Mouse (Mus musculus) heart, postnatal 14 days (tissue): ENCODE data around the gene Fam32a. TPM values are rescaled to one million over a fixed set of nuclear protein-coding genes. Genes with fewer than 3 reads are reported as not detected.

Experiments
- DNase-seq, 2 experiments: peaks; one replicate each; pipeline ENCODE4 v3.0.0; 2021 to 2022
- intact Hi-C: fragments of 180-260 bp; cut with DNase I; formaldehyde crosslinking; loops from one replicate; pipeline ENCODE4 v1.15.1; 2025
- long read RNA-seq, 2 experiments: library from polyadenylated mRNA; stranded (forward); transcript quantifications; one replicate each; pipeline ENCODE4 v2.0.0; 2021
- total RNA-seq, 2 experiments: library from RNA; stranded (reverse); gene quantifications; 2 replicates each; pipeline ENCODE4 v1.2.3; 2021

Fam32a gene
- total RNA-seq: 10 to 100 TPM; 21.4 to 24.4 TPM
- long read RNA-seq, experiment 1, transcript Fam32a-201 (4 exons, 2,564 nt): major isoform, 93 of 105 reads
- long read RNA-seq, experiment 1, partial matches to known transcripts: 7 of 105 reads
- long read RNA-seq, experiment 1, other reads (novel, unspliced or antisense): 4 of 105 reads
- long read RNA-seq, experiment 2, transcript Fam32a-201 (4 exons, 2,564 nt): major isoform, 64 of 71 reads
- long read RNA-seq, experiment 2, partial matches to known transcripts: 6 of 71 reads
- long read RNA-seq, experiment 2, other reads (novel, unspliced or antisense): 1 of 71 reads

- DNase-seq: peak; percentile 84 to 90
- intact Hi-C loops: loop anchor here (5.0 kb wide), 1 partner anchor 42 kb away; no protein-coding TSS in a partner anchor
Observed at GRCm38 (mm10) chr8:72219541-72220363, at the start of gene Fam32a. TSS of gene Fam32a (plus strand) at chr8:72219730.

- intact Hi-C loops: loop anchor here (2.0 to 5.0 kb wide), 4 partner anchors 45 to 189 kb away; partner anchors contain the start of gene Ap1m1
- DNase-seq: peak; percentile 78 to 88
Observed at GRCm38 (mm10) chr8:72177346-72177925, 42.1 kb upstream of the Fam32a start.

- no peak for DNase-seq
- intact Hi-C loops: no loop called here
Observed at GRCm38 (mm10) chr8:72183554-72184202, 35.9 kb upstream of the Fam32a start.

- intact Hi-C loops: no loop called here
- no peak for DNase-seq
Observed at GRCm38 (mm10) chr8:72187793-72188331, 31.7 kb upstream of the Fam32a start.

- no peak for DNase-seq
- intact Hi-C loops: no loop called here
Observed at GRCm38 (mm10) chr8:72189417-72190214, 29.9 kb upstream of the Fam32a start, which contains the start of gene Hsh2d. TSS of gene Hsh2d (plus strand) at chr8:72189638.

GRCm38 (mm10) chr8:72190215-72190539, 29.4 kb upstream of the Fam32a start:
- intact Hi-C loops: no loop called here
- no peak for DNase-seq

GRCm38 (mm10) chr8:72192065-72192464, 27.5 kb upstream of the Fam32a start:
- DNase-seq: no peak
- intact Hi-C loops: no loop called here

- intact Hi-C loops: no loop called here
- no peak for DNase-seq
Observed at GRCm38 (mm10) chr8:72197997-72198396, 21.5 kb upstream of the Fam32a start.

GRCm38 (mm10) chr8:72208582-72208981, 10.9 kb upstream of the Fam32a start:
- no peak for DNase-seq
- intact Hi-C loops: no loop called here

- intact Hi-C loops: no loop called here
- DNase-seq: no peak
Observed at GRCm38 (mm10) chr8:72210222-72210621, 9.3 kb upstream of the Fam32a start.

GRCm38 (mm10) chr8:72210710-72211109, 8.8 kb upstream of the Fam32a start:
- intact Hi-C loops: no loop called here
- no peak for DNase-seq

- no peak for DNase-seq
- intact Hi-C loops: no loop called here
Observed at GRCm38 (mm10) chr8:72211846-72212245, 7.7 kb upstream of the Fam32a start.

GRCm38 (mm10) chr8:72212751-72213150, 6.8 kb upstream of the Fam32a start, which contains the start of gene Cib3:
TSS of gene Cib3 (minus strand) at chr8:72212837.
- intact Hi-C loops: no loop called here
- DNase-seq: no peak

- DNase-seq: no peak
- intact Hi-C loops: no loop called here
Observed at GRCm38 (mm10) chr8:72213536-72213935, 6.0 kb upstream of the Fam32a start, which contains the start of gene Gm11034. TSS of gene Gm11034 (minus strand) at chr8:72213636.

- intact Hi-C loops: no loop called here
- peak in 1 of 2 experiments; percentile 12 for DNase-seq
Observed at GRCm38 (mm10) chr8:72215060-72215459, 4.5 kb upstream of the Fam32a start.

GRCm38 (mm10) chr8:72215871-72216270, 3.7 kb upstream of the Fam32a start:
- intact Hi-C loops: no loop called here
- no peak for DNase-seq

- intact Hi-C loops: no loop called here
- DNase-seq: no peak
Observed at GRCm38 (mm10) chr8:72218781-72219540, 569 bp upstream of the Fam32a start.

GRCm38 (mm10) chr8:72220758-72221157, 1.2 kb downstream of the Fam32a start:
- intact Hi-C loops: loop anchor here (5.0 kb wide), 1 partner anchor 43 kb away; no protein-coding TSS in a partner anchor
- no peak for DNase-seq

GRCm38 (mm10) chr8:72222656-72223055, 3.1 kb downstream of the Fam32a start:
- intact Hi-C loops: loop anchor here (5.0 kb wide), 1 partner anchor 45 kb away; no protein-coding TSS in a partner anchor

More at GRCm38 (mm10) chr8:72222656-72223055, 3.1 kb downstream of the Fam32a start:
- no peak for DNase-seq
